Mouse (Mus musculus) liver, postnatal 0 days (tissue): Measurements from ENCODE around the gene Bend4. TPM values are rescaled to one million over a fixed set of nuclear protein-coding genes. Genes with fewer than 3 reads are reported as not detected.

Source experiments
- ATAC-seq: fragments of 200-750 bp; cut with Nextera tagmentation; 2 replicates; pipeline ENCODE4 v1.8.0; 2017; ENCODE audit warnings: mild to moderate bottlenecking, moderate library complexity
- DNase-seq: peaks from one replicate; pipeline ENCODE4 v3.0.0-alpha.2; 2016
- H3K27ac ChIP-seq: fragments of 300-500 bp; sonication (generic); 2 replicates; pipeline ENCODE4 v1.5.1; 2014; ENCODE audit warnings: antibody characterized with exemption, moderate library complexity, mild to moderate bottlenecking, low read depth
- H3K27me3 ChIP-seq: fragments of 300-500 bp; sonication (generic); 2 replicates; pipeline ENCODE4 v1.6.1; 2014; ENCODE audit warnings: low read length, control low read depth, mixed read lengths; ENCODE audit not compliant: insufficient read depth
- H3K36me3 ChIP-seq: fragments of 300-500 bp; sonication (generic); replicated peaks from 2 replicates; pipeline ENCODE4 v1.6.1; 2014; ENCODE audit warnings: mild to moderate bottlenecking, control low read depth, low read length, moderate library complexity, mixed read lengths; ENCODE audit not compliant: insufficient read depth
- H3K4me1 ChIP-seq: fragments of 300-500 bp; sonication (generic); 2 replicates; pipeline ENCODE4 v1.6.1; 2014; ENCODE audit warnings: antibody characterized with exemption, mild to moderate bottlenecking, control low read depth; ENCODE audit not compliant: insufficient read depth
- H3K4me2 ChIP-seq: fragments of 300-500 bp; sonication (generic); 2 replicates; pipeline ENCODE4 v1.6.1; 2014; ENCODE audit warnings: low read depth, mild to moderate bottlenecking, low read length, moderate library complexity, mixed read lengths
- H3K4me3 ChIP-seq: fragments of 300-500 bp; sonication (generic); 2 replicates; pipeline ENCODE4 v1.5.1; 2014; ENCODE audit warnings: low read depth, low read length
- H3K9ac ChIP-seq: fragments of 300-500 bp; sonication (generic); replicated peaks from 2 replicates; pipeline ENCODE4 v1.6.1; 2014; ENCODE audit warnings: mild to moderate bottlenecking, moderate library complexity
- H3K9me3 ChIP-seq: fragments of 300-500 bp; sonication (generic); 2 replicates; pipeline ENCODE4 v1.6.1; 2016; ENCODE audit warnings: mild to moderate bottlenecking, control low read depth, low read length, mixed read lengths
- CTCF ChIP-seq: sonication (generic); IDR thresholded peaks from 2 replicates; pipeline ENCODE4 v1.5.1; 2016; ENCODE audit warnings: antibody characterized with exemption, low read depth
- EP300 ChIP-seq: IDR thresholded peaks from 2 replicates; pipeline ENCODE4 v1.6.1; 2016; ENCODE audit warnings: antibody characterized with exemption, low read depth, mild to moderate bottlenecking
- WGBS: fragments of 180-500 bp; shearing (Covaris S2); extraction: QIAGEN DNeasy Blood & Tissue Kit; methylation state at CpG from one replicate; pipeline ENCODE4 v1.1.7; 2014; ENCODE audit not compliant: insufficient replicate concordance; 5-methylcytosine and 5-hydroxymethylcytosine counted together
- polyA plus RNA-seq: library from polyadenylated mRNA; unstranded; fragments of >200 nt; fragmentation: Nextera tagmentation; extraction: Ambion mirVana; gene quantifications from 2 replicates; pipeline ENCODE4 v1.2.1, GENCODE M21; 2015

Gene Bend4
- polyA plus RNA-seq, 1 experiment from 2014 or later: 0.25 TPM

GRCm38 (mm10) chr5:67423963-67424362, 4.1 kb downstream of the Bend4 start:
- H3K4me1 ChIP-seq: no peaks in the 10 kb centered on the region
- no peak overlapping the region for H3K9ac ChIP-seq
- H3K36me3 ChIP-seq: no peaks in the 10 kb centered on the region
- no peak overlapping the region for H3K4me2 ChIP-seq
- ATAC-seq: no peak
- H3K9me3 ChIP-seq: no peaks in the 10 kb centered on the region
- DNase-seq: no peak
- H3K27ac ChIP-seq: no peak overlapping the region
- no peak for TF ChIP-seq CTCF
- no peak for TF ChIP-seq EP300
- no peak overlapping the region for H3K4me3 ChIP-seq
- WGBS: 82% methylated on average over 2 of the region's 2 CpGs
- H3K27me3 ChIP-seq: peaks cover 36% of the 10 kb centered on the region

GRCm38 (mm10) chr5:67423326-67423725, 4.8 kb downstream of the Bend4 start:
- Histone ChIP-seq H3K4me2 (no peak overlapping the region), H3K27ac (no peak overlapping the region), H3K4me1 (no peaks in the 10 kb centered on the region), H3K36me3 (no peaks in the 10 kb centered on the region), H3K9me3 (no peaks in the 10 kb centered on the region), H3K9ac (no peak overlapping the region), H3K4me3 (no peak overlapping the region), H3K27me3 (peaks cover 30% of the 10 kb centered on the region)
- ATAC-seq (no peak), DNase-seq (no peak)
- no peak for TF ChIP-seq EP300
- TF ChIP-seq CTCF: no peak
- WGBS: 80% methylated on average over 9 of the region's 9 CpGs

GRCm38 (mm10) chr5:67419407-67419806, 8.7 kb downstream of the Bend4 start:
- no peak overlapping the region for H3K9ac ChIP-seq
- H3K27me3 ChIP-seq: no peaks in the 10 kb centered on the region
- no peak overlapping the region for H3K27ac ChIP-seq
- 54% methylated on average over 4 of the region's 4 CpGs for WGBS
- no peaks in the 10 kb centered on the region for H3K36me3 ChIP-seq
- H3K9me3 ChIP-seq: no peaks in the 10 kb centered on the region
- no peaks in the 10 kb centered on the region for H3K4me1 ChIP-seq
- H3K4me2 ChIP-seq: no peak overlapping the region
- ATAC-seq (no peak), DNase-seq (no peak)
- no peak overlapping the region for H3K4me3 ChIP-seq
- TF ChIP-seq EP300 (no peak), CTCF (no peak)

- no peaks in the 10 kb centered on the region for H3K36me3 ChIP-seq
- TF ChIP-seq EP300 (no peak), CTCF (no peak)
- DNase-seq (no peak), ATAC-seq (no peak)
- no peaks in the 10 kb centered on the region for H3K9me3 ChIP-seq
- no peaks in the 10 kb centered on the region for H3K27me3 ChIP-seq
- no peak overlapping the region for H3K9ac ChIP-seq
- 61% methylated on average over 7 of the region's 7 CpGs for WGBS
- no peak overlapping the region for H3K27ac ChIP-seq
- no peak overlapping the region for H3K4me3 ChIP-seq
- no peak overlapping the region for H3K4me2 ChIP-seq
- no peaks in the 10 kb centered on the region for H3K4me1 ChIP-seq
Observed at GRCm38 (mm10) chr5:67411475-67411874, 16.6 kb downstream of the Bend4 start.

- no peak overlapping the region for H3K4me2 ChIP-seq
- no peaks in the 10 kb centered on the region for H3K36me3 ChIP-seq
- TF ChIP-seq EP300 (no peak), CTCF (no peak)
- DNase-seq (no peak), ATAC-seq (no peak)
- H3K4me3 ChIP-seq: no peak overlapping the region
- H3K9me3 ChIP-seq: no peaks in the 10 kb centered on the region
- H3K9ac ChIP-seq: no peak overlapping the region
- H3K4me1 ChIP-seq: no peaks in the 10 kb centered on the region
- 55% methylated on average over 4 of the region's 4 CpGs for WGBS
- H3K27ac ChIP-seq: no peak overlapping the region
- no peaks in the 10 kb centered on the region for H3K27me3 ChIP-seq
Observed at GRCm38 (mm10) chr5:67410426-67410825, 17.7 kb downstream of the Bend4 start.

- no peak overlapping the region for H3K27ac ChIP-seq
- no peak for DNase-seq
- no peak overlapping the region for H3K4me2 ChIP-seq
- WGBS: 81% methylated on average over 6 of the region's 6 CpGs
- H3K9me3 ChIP-seq: no peaks in the 10 kb centered on the region
- H3K4me1 ChIP-seq: peaks cover 3% of the 10 kb centered on the region; the same call in 1 of the 2 replicates
- ATAC-seq: no peak
- H3K9ac ChIP-seq: no peak overlapping the region
- no peaks in the 10 kb centered on the region for H3K36me3 ChIP-seq
- no peak overlapping the region for H3K4me3 ChIP-seq
- no peaks in the 10 kb centered on the region for H3K27me3 ChIP-seq
- TF ChIP-seq CTCF (no peak), EP300 (no peak)
Observed at GRCm38 (mm10) chr5:67408391-67408790, 19.7 kb downstream of the Bend4 start.

- no peak for TF ChIP-seq CTCF
- TF ChIP-seq EP300: no peak
- WGBS: 56% methylated on average over 9 of the region's 9 CpGs
- no peak overlapping the region for H3K4me3 ChIP-seq
- H3K27me3 ChIP-seq: no peaks in the 10 kb centered on the region
- DNase-seq: no peak
- no peak for ATAC-seq
- no peak overlapping the region for H3K27ac ChIP-seq
- no peaks in the 10 kb centered on the region for H3K9me3 ChIP-seq
- no peaks in the 10 kb centered on the region for H3K36me3 ChIP-seq
- H3K4me1 ChIP-seq: peaks cover 3% of the 10 kb centered on the region; the same call in 1 of the 2 replicates
- H3K9ac ChIP-seq: no peak overlapping the region
- H3K4me2 ChIP-seq: no peak overlapping the region
Observed at GRCm38 (mm10) chr5:67404919-67405318, 23.2 kb downstream of the Bend4 start.
